Mouse (Mus musculus) liver, embryonic 16.5 days (tissue): ENCODE data around the gene Mrps5. TPM values are rescaled to one million over a fixed set of nuclear protein-coding genes. Genes with fewer than 3 reads are reported as not detected.

Experiments used
- ATAC-seq: fragments of 200-750 bp; cut with Nextera tagmentation; 2 replicates; pipeline ENCODE4 v1.8.0; 2017; ENCODE audit warnings: low read depth, mild to moderate bottlenecking, moderate number of reproducible peaks, moderate library complexity
- H3K27ac ChIP-seq: fragments of 300-500 bp; sonication (generic); 2 replicates; pipeline ENCODE4 v1.5.1; 2014; ENCODE audit warnings: mild to moderate bottlenecking, low read length
- H3K27me3 ChIP-seq: fragments of 300-500 bp; sonication (generic); 2 replicates; pipeline ENCODE4 v1.6.1; 2014; ENCODE audit warnings: low read depth, low read length, mixed read lengths; ENCODE audit not compliant: control insufficient read depth, insufficient read depth
- H3K36me3 ChIP-seq: fragments of 300-500 bp; sonication (generic); 2 replicates; pipeline ENCODE4 v1.6.1; 2014; ENCODE audit warnings: mild to moderate bottlenecking; ENCODE audit not compliant: control insufficient read depth, insufficient read depth
- H3K4me1 ChIP-seq: fragments of 300-500 bp; sonication (generic); 2 replicates; pipeline ENCODE4 v1.6.1; 2014; ENCODE audit warnings: low read depth, low read length, mixed read lengths; ENCODE audit not compliant: control insufficient read depth
- H3K4me2 ChIP-seq: fragments of 300-500 bp; sonication (generic); 2 replicates; pipeline ENCODE4 v1.6.1; 2014; ENCODE audit warnings: low read depth, low read length, mixed read lengths
- H3K4me3 ChIP-seq: fragments of 300-500 bp; sonication (generic); 2 replicates; pipeline ENCODE4 v1.5.1; 2014; ENCODE audit warnings: low read depth, mild to moderate bottlenecking, low read length
- H3K9ac ChIP-seq: fragments of 300-500 bp; sonication (generic); 2 replicates; pipeline ENCODE4 v1.6.1; 2014; ENCODE audit warnings: low read depth, low read length
- H3K9me3 ChIP-seq: fragments of 300-500 bp; sonication (generic); replicated peaks from 2 replicates; pipeline ENCODE4 v1.6.1; 2016; ENCODE audit warnings: low read length; ENCODE audit not compliant: control insufficient read depth
- WGBS: fragments of 180-500 bp; shearing (Covaris S2); extraction: QIAGEN DNeasy Blood & Tissue Kit; methylation state at CpG from one replicate; pipeline ENCODE4 v1.1.7; 2014; ENCODE audit not compliant: insufficient replicate concordance; 5-methylcytosine and 5-hydroxymethylcytosine counted together
- polyA plus RNA-seq: library from polyadenylated mRNA; unstranded; fragments of >200 nt; fragmentation: Nextera tagmentation; extraction: Ambion mirVana; gene quantifications from 2 replicates; pipeline ENCODE4 v1.2.1, GENCODE M21; 2015

Gene Mrps5
- polyA plus RNA-seq, 1 experiment from 2014 or later: 65.0 TPM

DNA sequence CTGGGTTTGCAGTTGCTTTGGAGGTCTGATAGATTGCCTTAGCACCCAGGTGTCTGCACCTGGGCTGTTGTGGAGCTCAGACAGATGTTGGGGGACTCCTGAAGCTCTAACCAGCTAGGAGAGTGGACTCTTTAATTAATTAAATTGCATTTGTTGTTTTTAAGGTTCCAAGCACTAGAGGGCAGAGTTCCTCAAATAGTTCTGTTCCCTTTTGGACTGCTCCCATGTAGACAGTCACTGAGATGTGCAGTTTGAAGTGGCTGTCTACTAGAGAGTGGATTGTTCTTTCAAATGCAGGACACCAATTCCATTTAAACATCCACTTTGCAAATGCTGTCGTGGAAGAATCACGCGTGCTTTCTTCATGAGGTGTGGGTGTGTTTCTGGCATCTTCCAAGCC is 21.2 kb downstream of the Mrps5 start:
- Histone ChIP-seq H3K4me1 (no peaks in the 10 kb centered on the region), H3K4me3 (no peak overlapping the region), H3K27me3 (no peaks in the 10 kb centered on the region), H3K4me2 (no peak overlapping the region), H3K27ac (no peak overlapping the region), H3K36me3 (peaks cover 3% of the 10 kb centered on the region; the same call in 1 of the 2 replicates), H3K9ac (no peak overlapping the region), H3K9me3 (no peaks in the 10 kb centered on the region)
- ATAC-seq: no peak
- 28% methylated on average over 3 of the region's 3 CpGs for WGBS

GRCm38 (mm10) chr2:127608986-127609385 is 22.0 kb downstream of the Mrps5 start:
- Histone ChIP-seq H3K27ac (no peak overlapping the region), H3K4me1 (no peaks in the 10 kb centered on the region), H3K36me3 (peaks cover 2% of the 10 kb centered on the region; the same call in 1 of the 2 replicates), H3K9me3 (no peaks in the 10 kb centered on the region), H3K4me3 (no peak overlapping the region), H3K4me2 (no peak overlapping the region), H3K27me3 (no peaks in the 10 kb centered on the region), H3K9ac (no peak overlapping the region)
- 29% methylated on average over 5 of the region's 5 CpGs for WGBS
- ATAC-seq: no peak

DNA sequence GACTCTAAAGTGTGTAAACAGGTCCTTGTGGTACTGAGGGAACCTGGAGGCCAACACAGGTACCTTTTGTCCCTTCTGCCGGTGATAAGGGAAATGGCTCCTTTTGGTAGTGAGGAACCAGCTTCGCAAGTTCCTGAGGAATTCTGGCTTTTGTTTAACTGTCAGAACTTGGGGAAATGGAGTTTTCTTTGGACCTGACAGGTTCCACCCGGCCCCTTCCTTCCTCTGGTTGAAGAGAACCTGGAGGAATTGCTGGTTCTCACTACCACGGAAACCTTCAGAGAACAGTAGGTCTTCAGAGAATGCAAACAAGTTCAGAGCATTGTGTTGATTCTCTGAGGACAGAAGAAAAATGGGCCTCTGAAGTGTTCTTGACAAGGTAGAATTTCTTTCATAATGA is 24.4 kb downstream of the Mrps5 start:
- Histone ChIP-seq H3K36me3 (no peaks in the 10 kb centered on the region), H3K4me2 (no peak overlapping the region), H3K4me1 (no peaks in the 10 kb centered on the region), H3K27ac (no peak overlapping the region), H3K4me3 (no peak overlapping the region), H3K9ac (no peak overlapping the region), H3K27me3 (no peaks in the 10 kb centered on the region), H3K9me3 (no peaks in the 10 kb centered on the region)
- ATAC-seq: no peak
- 39% methylated on average over 4 of the region's 4 CpGs for WGBS

GRCm38 (mm10) chr2:127612288-127612687 is 25.3 kb downstream of the Mrps5 start:
- Histone ChIP-seq H3K36me3 (no peaks in the 10 kb centered on the region), H3K27me3 (no peaks in the 10 kb centered on the region), H3K27ac (no peak overlapping the region), H3K4me1 (no peaks in the 10 kb centered on the region), H3K4me2 (no peak overlapping the region), H3K9ac (no peak overlapping the region), H3K4me3 (no peak overlapping the region), H3K9me3 (no peaks in the 10 kb centered on the region)
- no peak for ATAC-seq
- 64% methylated on average over 4 of the region's 4 CpGs for WGBS

GRCm38 (mm10) chr2:127619311-127619710 is 32.3 kb downstream of the Mrps5 start:
- no peaks in the 10 kb centered on the region for H3K36me3 ChIP-seq
- no peak overlapping the region for H3K4me2 ChIP-seq
- H3K4me1 ChIP-seq: no peaks in the 10 kb centered on the region
- no peak for ATAC-seq
- H3K4me3 ChIP-seq: no peak overlapping the region
- 60% methylated on average over 3 of the region's 3 CpGs for WGBS
- H3K9me3 ChIP-seq: no peaks in the 10 kb centered on the region
- no peaks in the 10 kb centered on the region for H3K27me3 ChIP-seq
- H3K9ac ChIP-seq: no peak overlapping the region
- no peak overlapping the region for H3K27ac ChIP-seq

DNA sequence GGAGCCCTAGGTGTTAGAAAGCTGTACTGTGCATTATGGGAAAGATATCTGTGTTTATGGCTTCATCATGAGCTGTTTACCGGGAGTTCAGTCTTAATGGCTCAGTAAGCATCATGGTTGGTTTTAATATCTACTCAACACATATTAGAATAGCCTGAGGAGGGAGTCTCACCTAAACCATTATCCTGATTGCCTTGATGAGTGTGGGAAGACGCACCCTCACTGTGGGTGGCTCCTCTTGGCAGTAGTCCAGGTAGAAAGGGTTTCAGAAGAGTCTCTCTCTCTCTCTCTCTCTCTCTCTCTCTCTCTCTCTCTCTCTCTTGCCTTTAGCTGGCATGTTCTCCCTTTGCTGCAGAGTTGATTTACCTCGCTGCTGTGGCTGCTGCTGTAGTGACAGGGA is 35.0 kb downstream of the Mrps5 start:
- no peaks in the 10 kb centered on the region for H3K36me3 ChIP-seq
- H3K27me3 ChIP-seq: no peaks in the 10 kb centered on the region
- 39% methylated on average over 3 of the region's 3 CpGs for WGBS
- no peak for ATAC-seq
- no peak overlapping the region for H3K9ac ChIP-seq
- H3K4me1 ChIP-seq: no peaks in the 10 kb centered on the region
- no peak overlapping the region for H3K27ac ChIP-seq
- no peak overlapping the region for H3K4me2 ChIP-seq
- no peak overlapping the region for H3K4me3 ChIP-seq
- H3K9me3 ChIP-seq: no peaks in the 10 kb centered on the region

- Histone ChIP-seq H3K36me3 (no peaks in the 10 kb centered on the region), H3K27me3 (no peaks in the 10 kb centered on the region; the same call in 1 of the 2 replicates), H3K9ac (no peak overlapping the region), H3K9me3 (no peaks in the 10 kb centered on the region), H3K4me1 (no peaks in the 10 kb centered on the region), H3K4me3 (no peak overlapping the region), H3K4me2 (no peak overlapping the region), H3K27ac (no peak overlapping the region)
- WGBS: 66% methylated on average over 2 of the region's 2 CpGs
- ATAC-seq: no peak
These were observed 37.8 kb downstream of the Mrps5 start for GRCm38 (mm10) chr2:127624786-127625185.

- no peak overlapping the region for H3K27ac ChIP-seq
- ATAC-seq: no peak
- no peak overlapping the region for H3K9ac ChIP-seq
- H3K27me3 ChIP-seq: no peaks in the 10 kb centered on the region; the same call in 1 of the 2 replicates
- H3K4me1 ChIP-seq: no peaks in the 10 kb centered on the region
- no peaks in the 10 kb centered on the region for H3K36me3 ChIP-seq
- 54% methylated on average over 5 of the region's 5 CpGs for WGBS
- no peaks in the 10 kb centered on the region for H3K9me3 ChIP-seq
- no peak overlapping the region for H3K4me3 ChIP-seq
- no peak overlapping the region for H3K4me2 ChIP-seq
These were observed 38.6 kb downstream of the Mrps5 start for GRCm38 (mm10) chr2:127625659-127626058.

GRCm38 (mm10) chr2:127627354-127627753 is 40.3 kb downstream of the Mrps5 start:
- 54% methylated on average over 6 of the region's 6 CpGs for WGBS

More at GRCm38 (mm10) chr2:127627354-127627753, 40.3 kb downstream of the Mrps5 start:
- Histone ChIP-seq H3K9ac (no peak overlapping the region), H3K36me3 (no peaks in the 10 kb centered on the region), H3K27ac (no peak overlapping the region), H3K9me3 (no peaks in the 10 kb centered on the region), H3K4me2 (no peak overlapping the region), H3K4me1 (no peaks in the 10 kb centered on the region), H3K27me3 (no peaks in the 10 kb centered on the region; the same call in 1 of the 2 replicates), H3K4me3 (no peak overlapping the region)
- ATAC-seq: no peak
